Comparison of ENCODE assay signal across 16 mouse cellular contexts in the genomic region with DNA sequence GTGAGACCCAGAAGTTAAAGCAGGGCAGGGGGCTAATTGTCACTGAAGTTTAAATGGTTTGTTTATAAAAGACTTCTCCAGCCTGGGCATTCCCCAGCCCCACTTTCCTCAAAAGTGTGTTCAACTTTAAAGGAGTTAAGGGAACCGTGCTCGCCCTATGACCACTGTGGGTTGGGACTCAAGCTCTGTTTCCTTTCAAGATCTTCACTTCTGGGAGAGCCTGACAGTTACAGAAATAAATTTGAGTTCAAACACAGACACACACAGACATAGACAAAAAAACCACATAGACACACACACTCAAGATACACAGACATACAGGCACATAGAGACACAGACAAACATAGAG.
DNase-seq lines count a peak whose midpoint lies in the region; ATAC-seq lines count a peak whose summit lies in the region.
"Had no signal": no experiment of that assay in that cellular context is flagged by ENCODE, and none has a peak within 500 bp of the region (broad histone marks: within the 10 kb centered on the region; RNA-seq: fewer than 3 reads in every experiment).

No protein-coding gene starts in this region.

- no peak for DNase-seq in heart, postnatal 4 days
- DNase-seq in neural tube, embryonic 11.5 days (ENCODE audit: low spot score): no peak
- no peak for DNase-seq in neural tube, embryonic 10.5 days (ENCODE audit: extremely low spot score, low spot score)
- DNase-seq in limb, embryonic 11.5 days (ENCODE audit: low spot score): no peak
- DNase-seq in left cerebral cortex, postnatal 14 days (ENCODE audit: low spot score in 2 of 2): no peak
- DNase-seq in adrenal gland, postnatal 4 days (ENCODE audit: low spot score in 2 of 2): no peak
- DNase-seq: cerebellum, adult 8-10 months; kidney, postnatal 36 days; layer of hippocampus, postnatal 36 days; liver, embryonic 13.5 days; right cerebral cortex, postnatal 25 days had no signal

- ATAC-seq in heart, embryonic 16.5 days (replicated peaks; ENCODE audit: extremely low read depth, insufficient read depth, low FRiP score): no peak
- no peak for ATAC-seq in neural tube, embryonic 11.5 days (ENCODE audit: insufficient read depth, low FRiP score, low TSS enrichment)
- peak; percentile 7; the same call in 1 of the 2 replicates for ATAC-seq in limb, embryonic 11.5 days (ENCODE audit: insufficient number of reproducible peaks, low FRiP score, low TSS enrichment, low read depth)
- no peak for ATAC-seq in activated CD4-positive, CD25-positive, alpha-beta regulatory T cell, adult 4 months
- ATAC-seq: CD4-positive, CD25-positive, alpha-beta regulatory T cell, adult 4 months; forebrain, embryonic 14.5 days had no signal

- peaks cover 13% of the 10 kb centered on the region for H3K4me1 ChIP-seq in heart, embryonic 16.5 days (ENCODE audit: control insufficient read depth, insufficient read depth, low read length)
- no peaks in the 10 kb centered on the region; the same call in 1 of the 2 replicates for H3K4me1 ChIP-seq in neural tube, embryonic 11.5 days (ENCODE audit: control insufficient read depth, insufficient read depth, low read length)
- peaks cover 16% of the 10 kb centered on the region for H3K4me1 ChIP-seq in limb, embryonic 11.5 days (ENCODE audit: control insufficient read depth, insufficient read depth, low read length)
- H3K4me1 ChIP-seq: liver, embryonic 13.5 days; megakaryocyte, embryonic 14.5 days had no signal

- intact Hi-C loops in left cerebral cortex, postnatal 14 days (cut with DNase I): no loop called here

- no peak overlapping the region for H3K4me2 ChIP-seq in heart, embryonic 16.5 days (ENCODE audit: low read depth, low read length)
- H3K4me2 ChIP-seq in neural tube, embryonic 11.5 days (ENCODE audit: low read depth): no peak overlapping the region
- no peak overlapping the region for H3K4me2 ChIP-seq in limb, embryonic 11.5 days (ENCODE audit: low read depth, severe bottlenecking)
- H3K4me2 ChIP-seq: liver, embryonic 13.5 days had no signal

- no peaks in the 10 kb centered on the region for H3K36me3 ChIP-seq in heart, embryonic 16.5 days (ENCODE audit: control insufficient read depth, insufficient read depth)
- H3K36me3 ChIP-seq in neural tube, embryonic 11.5 days (ENCODE audit: control insufficient read depth, insufficient read depth, low read length): no peaks in the 10 kb centered on the region
- no peaks in the 10 kb centered on the region for H3K36me3 ChIP-seq in limb, embryonic 11.5 days (ENCODE audit: control insufficient read depth, insufficient read depth, low read length)
- H3K36me3 ChIP-seq: liver, embryonic 13.5 days had no signal

- H3K9me3 ChIP-seq in heart, embryonic 16.5 days (replicated peaks; ENCODE audit: control insufficient read depth, low read length): no peaks in the 10 kb centered on the region
- H3K9me3 ChIP-seq in neural tube, embryonic 11.5 days (ENCODE audit: control insufficient read depth, low read length): no peaks in the 10 kb centered on the region
- no peaks in the 10 kb centered on the region for H3K9me3 ChIP-seq in limb, embryonic 11.5 days (ENCODE audit: control insufficient read depth, low read length)
- H3K9me3 ChIP-seq: liver, embryonic 13.5 days; megakaryocyte, embryonic 14.5 days had no signal

- H3K27ac ChIP-seq in heart, embryonic 16.5 days (ENCODE audit: low read length): peak overlapping the region; percentile 64
- H3K27ac ChIP-seq in neural tube, embryonic 11.5 days (ENCODE audit: low read depth, low read length): 0 out of 2 replicates have a peak overlapping the region, but pooled peaks have one; percentile 17
- H3K27ac ChIP-seq in limb, embryonic 11.5 days (replicated peaks; ENCODE audit: low read depth, low read length): peak overlapping the region; percentile 71
- H3K27ac ChIP-seq: liver, embryonic 13.5 days had no signal

- no peak overlapping the region for H3K9ac ChIP-seq in heart, embryonic 16.5 days (ENCODE audit: low read length)
- no peak overlapping the region for H3K9ac ChIP-seq in neural tube, embryonic 11.5 days (ENCODE audit: low read length)
- no peak overlapping the region for H3K9ac ChIP-seq in limb, embryonic 11.5 days (ENCODE audit: low read length)
- H3K9ac ChIP-seq: liver, embryonic 13.5 days had no signal

- no peaks in the 10 kb centered on the region for H3K27me3 ChIP-seq in heart, embryonic 16.5 days (ENCODE audit: control insufficient read depth, insufficient read depth, low read length)
- H3K27me3 ChIP-seq in neural tube, embryonic 11.5 days (ENCODE audit: control insufficient read depth, insufficient read depth, low read length): no peaks in the 10 kb centered on the region
- no peaks in the 10 kb centered on the region for H3K27me3 ChIP-seq in limb, embryonic 11.5 days (ENCODE audit: control insufficient read depth, insufficient read depth, low read length)
- H3K27me3 ChIP-seq: liver, embryonic 13.5 days; megakaryocyte, embryonic 14.5 days had no signal

- 55% methylated on average over 2 of the region's 2 CpGs for WGBS in heart, embryonic 16.5 days
- WGBS in neural tube, embryonic 11.5 days: 61% methylated on average over 2 of the region's 2 CpGs
- WGBS in limb, embryonic 11.5 days: 25% methylated on average over 2 of the region's 2 CpGs

- no peak overlapping the region for H3K4me3 ChIP-seq in heart, embryonic 16.5 days (ENCODE audit: low read length)
- H3K4me3 ChIP-seq in neural tube, embryonic 11.5 days (ENCODE audit: low read depth, low read length): no peak overlapping the region
- H3K4me3 ChIP-seq in limb, embryonic 11.5 days (ENCODE audit: low read depth, low read length): no peak overlapping the region
- H3K4me3 ChIP-seq: liver, embryonic 13.5 days; megakaryocyte, embryonic 14.5 days had no signal

Comparison
In these comparisons a context has a peak if more than half of its experiments do, and no peak if none do; other contexts are left out.
1. H3K27ac ChIP-seq: peak in every context shown above with its lines; median percentile 71 in limb, embryonic 11.5 days; 64 in heart, embryonic 16.5 days; 17 in neural tube, embryonic 11.5 days.